Mouse (Mus musculus) megakaryocyte, embryonic 14.5 days (primary cell): ENCODE measurements around the gene Slc25a44. TPM values are rescaled to one million over a fixed set of nuclear protein-coding genes. Genes with fewer than 3 reads are reported as not detected.
"Not testable (repeated sequence)": the region's sequence is repeated elsewhere in the genome, so short reads cannot be mapped to it uniquely, and the experiment has no call there.

Source experiments
- H3K27me3 ChIP-seq: replicated peaks from 2 replicates; pipeline ENCODE3; 2012; ENCODE audit warnings: inconsistent platforms
- H3K36me3 ChIP-seq: replicated peaks from 2 replicates; pipeline ENCODE3; 2012; ENCODE audit warnings: low read length, inconsistent platforms, mixed read lengths
- H3K4me1 ChIP-seq: 2 replicates; pipeline ENCODE4 v1.6.1; 2012; ENCODE audit warnings: inconsistent platforms
- H3K4me3 ChIP-seq: replicated peaks from 2 replicates; pipeline ENCODE3; 2012; ENCODE audit warnings: moderate library complexity, mild to moderate bottlenecking, inconsistent platforms
- H3K9me3 ChIP-seq: 2 replicates; pipeline ENCODE4 v1.6.1; 2012; ENCODE audit warnings: inconsistent platforms
- FLI1 ChIP-seq: IDR thresholded peaks from 2 replicates; pipeline ENCODE4 v1.6.1; 2012; ENCODE audit warnings: low read length, inconsistent platforms, mixed read lengths
- GATA1 ChIP-seq: IDR thresholded peaks from 3 replicates; pipeline ENCODE4 v1.6.1; 2012; ENCODE audit warnings: mixed read lengths, low read length, inconsistent platforms, borderline replicate concordance
- polyA plus RNA-seq: library from polyadenylated mRNA; stranded (reverse); fragments of >175 nt; gene quantifications from 2 replicates; pipeline ENCODE4 v1.2.3, GENCODE M21; 2012; ENCODE audit warnings: low replicate concordance; ENCODE audit not compliant: insufficient read depth

Gene Slc25a44
- polyA plus RNA-seq, 1 experiment: 6.7 TPM

DNA sequence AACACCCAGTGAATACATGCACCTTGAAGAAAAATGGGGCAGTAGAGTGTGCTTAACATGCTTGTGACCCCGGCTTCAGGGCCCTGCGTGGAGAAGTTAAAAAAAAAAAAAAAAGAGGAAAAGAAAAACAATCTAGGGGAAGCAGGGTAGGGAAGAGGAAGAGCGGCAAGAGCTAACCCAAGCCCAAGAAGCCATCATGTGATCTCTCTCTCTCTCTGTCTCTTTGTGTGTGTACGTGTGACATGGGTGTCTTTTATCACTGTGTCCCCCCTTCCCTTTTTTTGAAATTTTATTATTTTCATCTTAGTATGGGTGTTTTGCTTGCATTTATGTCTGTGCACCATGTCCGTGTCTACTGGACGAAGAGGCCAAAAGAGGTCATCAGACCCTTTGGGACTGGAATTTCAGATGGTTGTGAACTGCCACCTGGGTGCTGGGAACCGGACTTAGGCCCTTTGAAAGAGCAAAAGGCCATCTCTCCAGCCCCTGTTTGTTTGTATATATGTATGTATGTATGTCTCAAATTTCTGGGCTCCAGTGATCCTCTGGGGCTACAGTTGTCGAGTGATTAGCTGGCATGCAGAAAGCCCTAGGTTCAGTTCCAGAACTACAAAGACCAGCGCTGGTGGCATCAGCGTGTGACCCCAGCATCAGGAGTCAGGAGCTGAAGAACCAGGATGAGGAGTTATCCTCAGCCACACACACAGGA lies 21.3 kb downstream of the Slc25a44 start:
- Histone ChIP-seq H3K4me3 (no peak overlapping the region), H3K9me3 (peaks cover 3% of the 10 kb centered on the region; the same call in 1 of the 2 replicates), H3K4me1 (peaks cover 31% of the 10 kb centered on the region), H3K36me3 (peaks cover 44% of the 10 kb centered on the region), H3K27me3 (no peaks in the 10 kb centered on the region)
- TF ChIP-seq FLI1: no peak
- no peak for TF ChIP-seq GATA1

DNA sequence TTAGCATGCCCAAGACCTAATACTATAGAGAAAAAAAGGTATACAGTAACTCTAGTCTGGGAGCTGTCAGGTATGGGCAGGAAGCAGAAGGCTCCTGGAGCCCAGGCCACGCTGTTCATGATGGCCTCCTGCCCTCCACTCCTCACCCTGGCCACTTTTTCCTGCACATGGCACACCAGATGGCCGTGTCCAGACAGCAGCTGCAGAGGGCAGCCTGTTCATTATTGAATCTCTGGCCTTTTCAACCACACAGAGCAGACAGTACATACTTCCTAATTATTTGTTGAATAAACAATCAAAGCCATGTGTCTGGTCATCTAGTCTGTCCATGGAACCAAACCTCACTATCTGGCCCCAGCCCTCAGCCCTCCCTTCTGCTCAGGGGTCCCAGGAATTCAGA lies 26.3 kb downstream of the Slc25a44 start:
- H3K4me3 ChIP-seq: no peak overlapping the region
- H3K27me3 ChIP-seq: no peaks in the 10 kb centered on the region
- H3K9me3 ChIP-seq: peaks cover 3% of the 10 kb centered on the region; the same call in 1 of the 2 replicates
- TF ChIP-seq GATA1 (no peak), FLI1 (no peak)
- H3K4me1 ChIP-seq: peaks cover 16% of the 10 kb centered on the region; the same call in 1 of the 2 replicates
- peaks cover 79% of the 10 kb centered on the region for H3K36me3 ChIP-seq

DNA sequence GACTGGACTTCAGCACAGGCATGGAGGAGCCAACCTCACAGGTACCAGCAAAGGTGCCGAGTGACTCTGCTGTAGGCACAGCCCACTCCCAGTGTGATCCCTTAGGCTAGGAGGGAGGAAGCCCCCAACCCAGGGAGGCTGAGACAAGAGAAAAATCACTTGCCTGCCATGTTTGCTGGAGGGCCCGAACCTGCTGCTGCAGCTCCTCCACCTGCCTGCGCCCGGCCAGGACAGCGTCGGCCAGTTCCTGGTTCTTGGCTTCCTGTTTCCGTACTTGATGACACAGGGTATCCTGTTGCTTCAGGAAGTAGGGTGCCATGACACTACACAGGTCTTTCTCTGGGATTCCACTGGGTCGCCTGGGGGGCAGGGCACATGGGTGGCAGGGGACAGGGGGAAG lies 29.2 kb downstream of the Slc25a44 start:
- TF ChIP-seq GATA1 (no peak), FLI1 (no peak)
- peaks cover 59% of the 10 kb centered on the region for H3K36me3 ChIP-seq

GRCm38 (mm10) chr3:88395288-88395687 lies 29.7 kb downstream of the Slc25a44 start:
- no peaks in the 10 kb centered on the region for H3K27me3 ChIP-seq
- TF ChIP-seq GATA1 (no peak), FLI1 (no peak)
- H3K4me3 ChIP-seq: no peak overlapping the region
- peaks cover 59% of the 10 kb centered on the region for H3K36me3 ChIP-seq
- H3K9me3 ChIP-seq: peaks cover 2% of the 10 kb centered on the region; the same call in 1 of the 2 replicates
- H3K4me1 ChIP-seq: peaks cover 13% of the 10 kb centered on the region; the same call in 1 of the 2 replicates

More for the DNA sequence above, 29.2 kb downstream of the Slc25a44 start:
- Histone ChIP-seq H3K4me1 (peaks cover 13% of the 10 kb centered on the region; the same call in 1 of the 2 replicates), H3K27me3 (no peaks in the 10 kb centered on the region), H3K9me3 (peaks cover 3% of the 10 kb centered on the region; the same call in 1 of the 2 replicates), H3K4me3 (no peak overlapping the region)

DNA sequence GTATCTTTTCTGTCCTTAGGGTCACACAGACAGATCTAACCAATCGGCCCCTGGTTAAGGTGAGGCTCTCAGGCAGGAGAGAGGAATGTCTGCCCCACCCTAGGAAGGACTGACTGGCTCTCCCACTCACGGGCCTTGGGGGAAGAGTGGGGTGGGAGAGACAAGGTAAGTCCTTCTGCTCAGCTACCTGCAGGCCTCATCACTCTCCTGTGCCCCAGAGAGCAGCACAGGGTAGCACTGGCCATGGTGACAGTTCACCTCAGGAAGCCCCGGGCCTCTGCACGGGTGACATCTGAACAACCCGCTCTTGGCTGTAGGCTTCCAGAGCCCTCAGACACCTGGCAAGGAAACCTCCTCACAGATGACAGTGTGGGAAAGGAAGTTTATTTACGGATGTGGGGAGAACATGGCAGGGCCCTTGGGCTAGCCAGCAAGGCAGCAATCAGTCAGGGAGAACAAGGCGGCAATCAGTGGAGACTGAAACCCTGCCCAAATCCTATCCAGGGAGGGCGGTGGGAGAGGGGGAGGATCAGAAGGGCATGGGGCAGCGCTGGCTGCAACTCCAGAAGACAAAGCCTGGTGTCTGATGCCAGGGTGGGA lies 31.1 kb downstream of the Slc25a44 start:
- H3K36me3 ChIP-seq: peaks cover 52% of the 10 kb centered on the region
- peaks cover 13% of the 10 kb centered on the region; the same call in 1 of the 2 replicates for H3K4me1 ChIP-seq
- peaks cover 4% of the 10 kb centered on the region; the same call in 1 of the 2 replicates for H3K9me3 ChIP-seq
- TF ChIP-seq FLI1: no peak
- no peak for TF ChIP-seq GATA1
- H3K4me3 ChIP-seq: no peak overlapping the region
- peaks cover 3% of the 10 kb centered on the region for H3K27me3 ChIP-seq

DNA sequence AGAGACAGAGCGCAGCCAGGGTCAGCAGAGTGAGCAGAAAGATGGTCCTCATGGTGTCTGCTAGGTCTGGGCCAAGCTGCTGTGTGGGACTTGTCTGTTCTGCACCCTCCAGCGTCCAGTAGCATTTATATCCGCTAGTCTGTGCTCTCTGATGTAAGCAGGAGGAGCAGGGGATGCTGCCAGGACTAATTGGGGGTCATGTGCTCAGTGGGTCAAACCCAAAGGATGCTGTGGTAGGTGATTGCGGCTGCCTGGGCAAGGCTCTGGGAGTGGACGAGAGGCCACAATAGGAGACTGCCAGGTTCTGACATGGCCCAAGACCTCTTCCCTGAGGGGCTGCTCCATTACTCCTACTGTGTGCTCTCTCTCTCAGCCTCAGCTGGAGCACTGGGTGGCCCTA lies 40.6 kb downstream of the Slc25a44 start, which contains the start of gene Bglap:
Gene Bglap, minus strand, starts transcription at position 101 of the 400 bp plus-strand sequence.
- H3K4me3 ChIP-seq: no peak within 1 kb of the TSS
- peaks cover 7% of the 10 kb centered on the region for H3K27me3 ChIP-seq
- H3K9me3 ChIP-seq: no peaks in the 10 kb centered on the region; the same call in 1 of the 2 replicates
- H3K36me3 ChIP-seq: no peaks in the 10 kb centered on the region
- peaks cover 6% of the 10 kb centered on the region for H3K4me1 ChIP-seq
- TF ChIP-seq GATA1 (no peak), FLI1 (no peak)

DNA sequence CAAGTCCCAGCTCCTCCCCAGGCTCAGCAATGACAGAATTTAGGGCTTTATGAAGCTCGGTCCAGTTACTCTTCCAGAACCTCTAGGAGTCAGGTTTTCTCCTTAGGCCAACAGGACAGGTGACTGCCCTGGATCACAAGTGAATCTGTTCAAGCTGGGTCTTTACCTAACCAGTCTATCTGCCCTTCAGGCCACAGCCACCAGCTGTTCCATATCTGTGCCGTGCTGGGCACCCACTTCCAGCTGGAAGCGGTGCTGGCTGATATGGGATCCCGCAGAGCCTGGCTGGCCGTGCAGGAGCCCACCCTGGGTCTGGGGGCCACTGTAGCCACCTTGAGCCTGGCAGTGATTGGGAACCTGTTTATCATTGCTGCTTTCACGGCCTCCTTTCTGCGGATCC lies 42.6 kb downstream of the Slc25a44 start:
- not testable (repeated sequence) for H3K9me3 ChIP-seq, H3K27me3 ChIP-seq, H3K4me3 ChIP-seq, H3K36me3 ChIP-seq
- peaks cover 11% of the 10 kb centered on the region for H3K4me1 ChIP-seq

- not testable (repeated sequence) for H3K9me3 ChIP-seq, H3K4me3 ChIP-seq
- H3K4me1 ChIP-seq: peaks cover 11% of the 10 kb centered on the region
Measured at GRCm38 (mm10) chr3:88381389-88382315, 43.3 kb downstream of the Slc25a44 start.

DNA sequence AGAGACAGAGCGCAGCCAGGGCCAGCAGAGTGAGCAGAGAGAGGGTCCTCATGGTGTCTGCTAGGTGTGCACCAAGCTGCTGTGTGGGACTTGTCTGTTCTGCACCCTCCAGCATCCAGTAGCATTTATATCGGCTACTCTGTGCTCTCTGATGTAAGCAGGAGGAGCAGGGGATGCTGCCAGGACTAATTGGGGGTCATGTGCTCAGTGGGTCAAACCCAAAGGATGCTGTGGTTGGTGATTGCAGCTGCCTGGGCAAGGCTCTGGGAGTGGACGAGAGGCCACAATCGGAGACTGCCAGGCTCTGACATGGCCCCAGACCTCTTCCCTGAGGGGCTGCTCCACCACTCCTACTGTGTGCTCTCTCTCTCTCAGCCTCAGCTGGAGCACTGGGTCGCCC lies 46.3 kb downstream of the Slc25a44 start, which contains the start of gene Bglap2:
Gene Bglap2, minus strand, starts transcription at position 101 of the 400 bp plus-strand sequence.
- H3K4me3 ChIP-seq, H3K9me3 ChIP-seq, H3K36me3 ChIP-seq, H3K27me3 ChIP-seq: not testable (repeated sequence)
- peaks cover 21% of the 10 kb centered on the region for H3K4me1 ChIP-seq

More at GRCm38 (mm10) chr3:88381389-88382315, 43.3 kb downstream of the Slc25a44 start:
- H3K36me3 ChIP-seq, H3K27me3 ChIP-seq: not testable (repeated sequence)

DNA sequence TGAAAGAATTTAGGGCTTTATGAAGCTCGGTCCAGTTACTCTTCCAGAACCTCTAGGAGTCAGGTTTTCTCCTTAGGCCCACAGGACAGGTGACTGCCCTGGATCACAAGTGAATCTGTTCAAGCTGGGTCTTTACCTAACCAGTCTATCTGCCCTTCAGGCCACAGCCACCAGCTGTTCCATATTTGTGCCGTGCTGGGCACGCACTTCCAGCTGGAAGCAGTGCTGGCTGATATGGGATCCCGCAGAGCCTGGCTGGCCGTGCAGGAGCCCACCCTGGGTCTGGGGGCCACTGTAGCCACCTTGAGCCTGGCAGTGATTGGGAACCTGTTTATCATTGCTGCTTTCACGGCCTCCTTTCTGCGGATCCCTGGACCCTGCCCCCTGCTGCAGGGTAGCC lies 48.3 kb downstream of the Slc25a44 start:
- not testable (repeated sequence) for H3K36me3 ChIP-seq, H3K4me3 ChIP-seq
- H3K4me1 ChIP-seq: peaks cover 25% of the 10 kb centered on the region
- peaks cover 14% of the 10 kb centered on the region for H3K27me3 ChIP-seq
- H3K9me3 ChIP-seq: peaks cover 16% of the 10 kb centered on the region

GRCm38 (mm10) chr3:88375750-88376626 lies 49.0 kb downstream of the Slc25a44 start:
- not testable (repeated sequence) for H3K36me3 ChIP-seq
- H3K4me3 ChIP-seq: peak overlapping the region; percentile 50

GRCm38 (mm10) chr3:88372643-88373042 lies 52.3 kb downstream of the Slc25a44 start, which contains the start of gene Bglap3:
TSS of gene Bglap3 (minus strand) at chr3:88372743.
- not testable (repeated sequence) for H3K36me3 ChIP-seq, H3K4me3 ChIP-seq
- Histone ChIP-seq H3K9me3 (peaks cover 48% of the 10 kb centered on the region), H3K4me1 (peaks cover 17% of the 10 kb centered on the region), H3K27me3 (peaks cover 28% of the 10 kb centered on the region)

More at GRCm38 (mm10) chr3:88375750-88376626, 49.0 kb downstream of the Slc25a44 start:
- Histone ChIP-seq H3K27me3 (peaks cover 16% of the 10 kb centered on the region), H3K9me3 (peaks cover 22% of the 10 kb centered on the region), H3K4me1 (peaks cover 23% of the 10 kb centered on the region)

- H3K4me3 ChIP-seq, H3K36me3 ChIP-seq: not testable (repeated sequence)
- H3K27me3 ChIP-seq: peaks cover 46% of the 10 kb centered on the region
- H3K9me3 ChIP-seq: peaks cover 55% of the 10 kb centered on the region
- peaks cover 20% of the 10 kb centered on the region for H3K4me1 ChIP-seq
Measured at GRCm38 (mm10) chr3:88368511-88368910, 56.4 kb downstream of the Slc25a44 start.
